Mouse (Mus musculus) liver, adult (tissue): ENCODE measurements around the gene D1Pas1.

Experiments used
- GATA4 ChIP-seq: IDR thresholded peaks from 2 replicates; pipeline ENCODE4 v1.6.1; 2014; ENCODE audit warnings: mild to moderate bottlenecking, low read length; ENCODE audit not compliant: insufficient replicate concordance

The D1Pas1 gene

DNA sequence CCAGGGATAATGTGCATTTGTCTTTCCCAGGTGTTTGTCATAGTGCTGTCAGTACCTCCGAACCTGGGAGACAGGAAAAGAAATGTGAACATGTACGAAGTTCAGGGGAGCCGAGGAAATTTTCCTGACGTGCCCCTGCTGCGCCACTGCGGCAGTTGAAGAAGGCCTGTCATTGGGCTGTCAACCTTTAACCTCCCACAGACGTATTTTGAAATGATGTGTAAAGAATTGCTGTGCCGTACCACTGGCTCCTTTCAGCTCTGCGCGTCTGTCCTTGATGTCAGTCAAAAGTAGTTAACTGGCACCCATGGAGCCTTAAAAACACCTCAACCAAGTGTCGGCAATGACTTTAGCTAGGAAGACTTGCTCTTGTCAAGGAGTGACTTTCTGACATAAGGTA is 42.9 kb downstream of the D1Pas1 start:
- TF ChIP-seq GATA4 = no peak

- TF ChIP-seq GATA4 = no peak
Observed at GRCm38 (mm10) chr1:187011601-187012000, 44.4 kb downstream of the D1Pas1 start.

GRCm38 (mm10) chr1:187014141-187014540 is 46.9 kb downstream of the D1Pas1 start:
- TF ChIP-seq GATA4 = no peak

GRCm38 (mm10) chr1:187015673-187016072 is 48.5 kb downstream of the D1Pas1 start:
- no peak for TF ChIP-seq GATA4

DNA sequence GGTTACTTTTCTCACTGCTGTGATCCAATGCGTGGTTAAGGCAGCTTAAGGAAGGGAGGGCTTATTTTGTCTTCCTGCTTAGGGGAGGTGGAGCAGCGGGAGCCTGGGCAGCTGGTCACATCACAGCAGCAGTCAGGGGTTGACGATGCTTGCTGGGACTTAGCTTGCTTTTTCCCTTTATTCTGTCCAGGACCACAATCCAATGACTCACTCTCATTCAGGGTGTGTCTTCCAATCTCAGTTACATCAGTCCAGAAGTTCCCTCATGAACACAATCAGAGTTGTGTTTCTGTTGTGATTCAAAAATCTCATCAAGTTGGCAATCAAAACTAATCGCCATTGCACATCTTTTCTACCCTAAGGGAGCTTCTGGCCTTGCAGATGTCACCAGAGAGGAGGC is 48.9 kb downstream of the D1Pas1 start:
- TF ChIP-seq GATA4 = no peak

DNA sequence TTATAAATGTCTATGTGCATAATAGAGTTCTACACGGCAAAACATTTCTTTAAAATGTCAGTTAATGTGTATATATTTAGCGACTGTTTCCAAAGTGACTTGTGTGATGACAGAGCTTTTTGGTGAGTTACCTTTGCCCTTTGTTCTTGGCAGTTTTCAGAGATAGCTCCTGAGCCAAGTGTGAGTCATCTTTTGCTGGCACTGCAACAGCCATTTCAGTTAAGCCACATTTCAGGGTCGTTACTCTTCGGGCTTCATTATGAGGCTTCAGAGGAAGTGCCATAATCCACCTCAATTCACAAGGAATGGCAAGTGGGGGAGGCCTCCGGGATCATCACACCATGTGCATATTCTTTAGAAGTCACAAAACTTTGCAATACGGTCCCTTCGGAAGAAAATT is 52.8 kb downstream of the D1Pas1 start:
- no peak for TF ChIP-seq GATA4
